Mouse (Mus musculus): ENCODE measurements around the gene Tmem184b. TPM values are rescaled to one million over a fixed set of nuclear protein-coding genes. Genes with fewer than 3 reads are reported as not detected.

The Tmem184b gene
- total RNA-seq, 4 experiments from 2014 or later: 52.5 to 66.5 (median 57.2) TPM

- no peak for DNase-seq (ENCODE audit: low spot score in 2 of 2)
Measured at GRCm38 (mm10) chr15:79369452-79370280, 33.7 kb downstream of the Tmem184b start.

- DNase-seq (ENCODE audit: low spot score in 2 of 2): no peak
Measured at GRCm38 (mm10) chr15:79368861-79369440, 34.4 kb downstream of the Tmem184b start.

GRCm38 (mm10) chr15:79368313-79368811 is 35.0 kb downstream of the Tmem184b start:
- DNase-seq (ENCODE audit: low spot score in 2 of 2): no peak

- no peak for DNase-seq (ENCODE audit: low spot score in 2 of 2)
Measured at GRCm38 (mm10) chr15:79366402-79366801, 37.0 kb downstream of the Tmem184b start.

GRCm38 (mm10) chr15:79365068-79365467 is 38.3 kb downstream of the Tmem184b start:
- DNase-seq (ENCODE audit: low spot score in 2 of 2): no peak

GRCm38 (mm10) chr15:79364120-79364519 is 39.2 kb downstream of the Tmem184b start:
- no peak for DNase-seq (ENCODE audit: low spot score in 2 of 2)

GRCm38 (mm10) chr15:79361023-79361422 is 42.3 kb downstream of the Tmem184b start:
- DNase-seq (ENCODE audit: low spot score in 2 of 2): no peak

GRCm38 (mm10) chr15:79360371-79360770 is 43.0 kb downstream of the Tmem184b start:
- no peak for DNase-seq (ENCODE audit: low spot score in 2 of 2)

GRCm38 (mm10) chr15:79359954-79360353 is 43.4 kb downstream of the Tmem184b start:
- DNase-seq (ENCODE audit: low spot score in 2 of 2): no peak

- no peak for DNase-seq (ENCODE audit: low spot score in 2 of 2)
Measured at GRCm38 (mm10) chr15:79357974-79358690, 45.2 kb downstream of the Tmem184b start.

- DNase-seq (ENCODE audit: low spot score in 2 of 2): peak in 1 of 2 experiments; percentile 24
Measured at GRCm38 (mm10) chr15:79357036-79357911, 46.1 kb downstream of the Tmem184b start.

GRCm38 (mm10) chr15:79356481-79356880 is 46.9 kb downstream of the Tmem184b start:
- no peak for DNase-seq (ENCODE audit: low spot score in 2 of 2)

GRCm38 (mm10) chr15:79354619-79355018 is 48.8 kb downstream of the Tmem184b start:
- DNase-seq (ENCODE audit: low spot score in 2 of 2): no peak

- DNase-seq (ENCODE audit: low spot score in 2 of 2): no peak
Measured at GRCm38 (mm10) chr15:79353690-79354305, 49.6 kb downstream of the Tmem184b start.

- DNase-seq (ENCODE audit: low spot score in 2 of 2): no peak
Measured at GRCm38 (mm10) chr15:79352479-79352878, 50.9 kb downstream of the Tmem184b start.

- DNase-seq (ENCODE audit: low spot score in 2 of 2): no peak
Measured at GRCm38 (mm10) chr15:79351331-79351767, 52.0 kb downstream of the Tmem184b start.

- no peak for DNase-seq (ENCODE audit: low spot score in 2 of 2)
Measured at GRCm38 (mm10) chr15:79350866-79351265, 52.5 kb downstream of the Tmem184b start.

GRCm38 (mm10) chr15:79348651-79349050 is 54.7 kb downstream of the Tmem184b start:
- no peak for DNase-seq (ENCODE audit: low spot score in 2 of 2)

GRCm38 (mm10) chr15:79347845-79348506 is 55.4 kb downstream of the Tmem184b start:
- DNase-seq (ENCODE audit: low spot score in 2 of 2): no peak
